Mouse (Mus musculus) gastrocnemius, adult 8-10 months (tissue): ENCODE measurements around the gene Nudt22. TPM values are rescaled to one million over a fixed set of nuclear protein-coding genes. Genes with fewer than 3 reads are reported as not detected.

Experiments
- DNase-seq, 2 experiments: peaks; one replicate each; pipeline ENCODE4 v3.0.0; 2022; ENCODE audit warnings: low spot score in 2 of 2
- total RNA-seq, 4 experiments: library from RNA; stranded (reverse); gene quantifications; 2 replicates each; pipeline ENCODE4 v1.2.4; 2022

Nudt22 gene
- total RNA-seq, 4 experiments from 2014 or later: 13.5 to 15.5 (median 15.0) TPM

DNA sequence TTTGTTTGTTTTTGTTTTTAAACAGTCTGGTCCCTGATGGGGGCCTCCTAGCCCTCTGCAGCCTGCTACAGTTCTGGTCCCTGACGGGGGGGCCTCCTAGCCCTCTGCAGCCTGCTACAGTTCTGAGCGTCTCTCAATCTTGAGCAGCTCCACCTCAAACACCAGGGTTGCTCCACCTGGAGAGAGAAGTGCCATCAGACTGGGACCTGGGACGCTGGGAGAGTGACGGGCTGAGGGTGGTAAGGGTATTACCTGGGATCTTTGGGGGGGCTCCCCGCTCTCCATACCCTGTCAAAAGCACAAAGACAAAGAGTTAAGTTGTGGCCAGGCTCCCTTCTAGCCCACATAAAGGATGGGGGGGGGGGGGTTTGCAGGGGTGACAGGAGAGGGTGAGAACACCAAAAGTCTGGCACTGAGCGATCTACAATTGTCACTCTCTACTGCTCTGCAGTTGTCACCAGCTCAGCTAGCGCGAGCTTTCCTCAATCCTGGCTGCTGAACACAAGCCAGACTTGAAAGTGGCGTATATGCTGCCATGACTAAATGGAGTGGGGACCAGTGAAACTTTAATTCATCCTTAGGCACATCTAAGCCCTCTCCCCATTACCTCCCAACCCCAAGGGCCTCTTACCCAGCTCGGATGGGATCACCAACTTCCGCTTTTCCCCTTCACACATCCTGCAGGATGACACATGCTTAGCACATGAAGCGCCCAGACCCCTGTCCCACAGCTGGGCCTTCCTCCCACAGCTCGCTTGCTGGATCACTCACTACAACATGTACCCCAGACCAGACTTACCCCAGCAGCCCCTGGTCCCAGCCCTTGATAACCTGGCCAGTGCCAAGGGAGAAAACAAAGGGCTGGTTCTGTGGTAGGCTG lies 17.9 kb downstream of the Nudt22 start:
- no peak for DNase-seq

DNA sequence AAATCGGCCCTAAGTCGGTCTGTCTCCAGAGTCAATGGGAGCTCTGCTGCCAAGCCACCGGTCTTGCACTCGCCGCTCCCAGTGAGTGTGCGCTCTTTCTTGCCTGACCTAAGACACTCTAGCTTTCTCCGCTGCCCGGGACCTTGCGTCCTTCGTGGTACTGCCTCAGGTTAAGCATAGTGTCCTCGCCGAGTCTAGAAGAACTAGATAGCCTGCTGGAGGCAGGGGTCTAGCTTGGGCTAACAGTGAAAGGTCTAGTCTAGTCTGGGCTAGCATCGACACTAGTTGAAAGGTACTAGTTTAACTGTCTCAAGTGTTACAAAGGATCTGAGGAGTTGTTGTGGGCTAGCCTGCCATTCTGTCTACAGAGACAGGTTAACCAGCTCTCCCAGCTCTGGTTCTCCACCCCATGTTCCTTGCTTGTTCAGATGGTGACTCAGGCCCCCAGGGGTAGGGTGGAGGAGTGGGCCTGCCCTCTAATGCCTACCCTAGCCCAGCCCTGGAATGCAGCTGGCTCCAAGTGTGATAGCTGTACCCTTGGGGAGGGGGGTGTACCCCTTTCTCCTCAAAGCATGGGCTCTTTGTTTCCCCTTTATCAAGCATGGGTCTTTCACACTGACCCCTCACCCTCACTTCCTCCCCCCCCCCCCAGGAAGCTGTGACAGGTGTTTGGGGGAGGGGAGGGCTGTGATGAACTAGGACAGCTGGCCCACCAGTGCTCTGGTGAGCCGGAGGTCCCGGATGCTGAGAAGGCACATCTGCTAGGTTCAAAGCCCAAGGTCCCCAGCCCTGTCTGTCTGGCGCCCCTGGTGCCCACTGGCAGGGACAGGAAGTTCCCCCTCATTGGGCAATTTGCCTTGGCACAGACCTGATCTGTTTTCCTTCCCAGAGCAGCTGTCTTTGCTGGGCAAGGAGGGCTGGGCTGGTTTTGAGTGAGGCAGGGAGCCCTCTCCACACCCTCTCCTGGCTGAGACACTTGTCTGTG lies 20.1 kb downstream of the Nudt22 start, which contains the start of gene Plcb3:
Gene Plcb3, minus strand, starts transcription at position 934 of the 985 bp plus-strand sequence.
- DNase-seq: peak; percentile 73 to 79

DNA sequence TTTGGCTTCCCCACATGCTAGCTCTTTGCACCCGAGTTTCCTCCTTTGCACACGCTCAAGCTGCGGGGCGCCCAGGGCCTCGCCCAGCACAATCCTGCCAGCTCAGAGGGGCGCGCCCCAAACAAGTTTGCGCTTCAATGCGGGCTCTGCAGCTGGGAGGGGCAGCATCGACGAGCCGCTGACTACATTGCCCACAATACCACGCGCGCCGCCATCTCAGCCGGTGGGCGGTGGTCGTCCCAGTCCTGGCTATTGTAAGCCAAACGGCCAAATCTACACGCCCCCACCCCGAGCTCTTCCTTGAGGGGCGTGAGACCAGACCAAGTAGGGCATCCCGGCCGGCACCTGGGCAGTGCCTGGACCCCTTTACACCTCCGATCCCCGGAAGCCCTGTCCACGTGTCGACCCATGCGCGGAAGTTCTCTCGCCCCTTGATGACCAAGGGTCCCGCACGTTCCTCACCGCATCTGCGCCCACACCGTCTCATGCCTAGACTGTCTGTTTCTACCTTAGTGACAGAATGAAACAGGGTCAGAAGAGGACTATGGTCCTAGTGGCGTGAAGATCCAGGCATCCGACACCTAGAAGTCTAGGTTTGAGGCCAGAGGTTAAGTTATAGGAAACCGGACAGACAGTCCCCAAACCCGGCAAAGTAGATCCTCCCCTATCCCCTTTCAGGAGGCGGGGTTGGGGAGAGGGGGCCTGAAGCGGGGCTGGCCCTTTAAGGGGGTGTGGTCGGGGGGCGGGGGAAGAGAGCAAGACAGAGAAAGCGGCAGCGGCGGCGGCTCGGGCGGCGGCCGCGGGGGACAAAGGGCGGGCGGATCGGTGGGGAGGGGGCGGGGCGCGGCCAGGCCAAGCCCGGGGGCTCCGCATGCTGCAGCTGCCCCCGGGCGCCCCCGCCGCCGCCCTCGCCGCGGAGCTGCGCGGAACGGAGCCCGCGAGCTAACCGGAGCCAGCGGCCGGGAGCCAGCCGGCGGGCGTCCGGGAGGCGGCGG lies 21.4 kb downstream of the Nudt22 start, which contains the start of gene Ppp1r14b:
Gene Ppp1r14b, plus strand, starts transcription at position 758 of the 995 bp plus-strand sequence.
- peak; percentile 64 to 70 for DNase-seq

DNA sequence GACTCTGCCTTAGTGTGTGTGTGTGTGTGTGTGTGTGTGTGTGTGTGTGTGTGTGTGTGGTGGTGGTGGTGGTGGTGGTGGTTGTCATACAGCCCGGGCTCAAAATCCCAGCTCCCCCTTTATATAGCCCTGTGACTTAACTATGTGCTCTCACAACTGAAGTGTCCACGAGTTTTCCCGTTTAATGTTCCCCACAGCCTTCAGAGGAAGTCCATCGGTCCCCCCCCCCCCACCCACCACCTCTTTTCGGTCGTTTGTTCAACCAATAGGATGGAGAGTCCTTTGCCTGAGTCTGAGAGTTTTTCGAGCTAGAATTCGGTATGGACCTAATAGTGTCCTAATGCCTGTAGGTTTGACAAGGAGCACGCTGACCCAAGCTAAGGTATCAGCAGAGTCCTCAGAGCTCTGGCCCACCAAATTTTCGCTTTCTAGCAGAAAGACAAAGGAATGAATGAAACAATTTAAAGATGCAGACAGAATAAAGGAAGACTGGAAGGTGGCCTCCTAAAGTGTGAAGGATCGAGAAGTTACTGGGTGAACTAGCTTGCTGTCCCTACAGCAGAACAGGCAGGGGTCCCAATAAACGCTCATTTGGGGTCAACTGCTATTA lies 22.2 kb downstream of the Nudt22 start:
- no peak for DNase-seq

DNA sequence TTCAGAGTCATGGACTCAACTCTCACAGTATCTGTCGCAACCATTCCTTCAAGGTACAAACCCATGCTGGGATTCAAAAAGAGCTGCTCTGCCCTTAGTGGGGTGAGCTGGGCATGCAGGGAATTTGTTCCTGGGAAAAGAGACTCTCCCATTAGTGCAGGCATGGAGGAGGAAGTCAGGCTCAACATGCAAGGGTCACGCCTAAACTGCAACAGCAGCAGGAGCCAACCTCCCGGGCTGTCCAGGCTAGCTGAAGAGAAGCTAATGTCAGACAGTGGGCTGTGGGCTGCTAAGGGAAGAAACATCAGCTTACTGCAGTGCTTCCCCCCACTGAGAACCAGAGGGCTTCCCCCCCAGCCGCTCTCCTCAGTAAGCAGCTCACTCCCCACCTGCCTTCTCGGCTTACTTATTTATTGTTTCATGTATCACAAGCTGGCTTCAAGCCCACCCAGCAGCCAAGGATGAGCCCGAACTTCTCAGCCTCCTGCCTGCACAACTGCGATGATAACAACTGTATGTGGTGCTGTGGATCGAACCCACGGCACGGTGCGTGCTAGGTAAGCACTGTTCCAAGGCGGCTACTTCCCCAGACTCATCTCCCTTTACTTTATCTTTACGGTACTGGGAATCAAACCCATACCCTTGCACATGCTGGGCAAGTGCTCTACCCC lies 23.5 kb downstream of the Nudt22 start:
- no peak for DNase-seq

DNA sequence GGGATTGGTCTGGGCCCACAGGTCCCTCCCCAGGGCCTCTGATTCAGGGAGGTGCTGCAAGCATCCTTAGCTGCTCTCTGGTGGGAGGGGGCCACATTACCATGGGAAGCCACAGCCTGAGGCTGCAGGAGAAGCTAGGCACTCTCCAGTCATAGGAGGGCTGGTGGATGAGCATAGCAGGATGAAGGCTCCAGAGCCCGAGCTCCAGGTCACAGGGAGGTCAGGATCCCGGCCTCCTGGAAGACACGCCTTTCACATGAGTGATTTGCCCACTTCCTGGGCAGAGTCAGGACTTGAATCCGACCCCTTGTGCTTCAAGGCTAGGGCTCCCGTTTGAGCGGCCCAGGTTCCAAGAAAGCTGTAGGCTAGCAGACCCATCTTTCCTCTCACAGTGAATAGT lies 24.3 kb downstream of the Nudt22 start:
- DNase-seq: no peak

- no peak for DNase-seq
Measured at GRCm38 (mm10) chr19:6970460-6971085, 25.3 kb downstream of the Nudt22 start.

GRCm38 (mm10) chr19:6969665-6970381 lies 26.1 kb downstream of the Nudt22 start:
- peak; percentile 59 to 67 for DNase-seq

DNA sequence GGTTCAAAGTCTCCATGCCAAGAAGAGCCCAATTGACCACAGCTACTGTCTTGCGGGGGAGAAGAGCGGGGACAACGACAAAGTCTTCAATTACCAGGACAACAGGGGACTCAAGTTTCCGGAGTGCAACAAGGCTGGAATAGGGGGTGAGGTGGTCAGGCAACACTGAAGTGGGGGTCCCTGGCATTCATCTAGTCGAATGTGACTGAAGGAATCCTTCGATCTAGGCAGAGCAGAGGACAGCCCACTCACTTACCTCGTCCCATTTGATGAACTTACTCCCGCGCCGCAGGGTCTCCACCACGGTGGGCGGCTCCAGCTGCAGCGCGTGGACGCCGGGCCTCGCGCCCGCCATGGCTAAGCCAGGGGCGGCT lies 26.6 kb downstream of the Nudt22 start:
- DNase-seq: no peak

GRCm38 (mm10) chr19:6968491-6969271 lies 27.2 kb downstream of the Nudt22 start:
- no peak for DNase-seq

DNA sequence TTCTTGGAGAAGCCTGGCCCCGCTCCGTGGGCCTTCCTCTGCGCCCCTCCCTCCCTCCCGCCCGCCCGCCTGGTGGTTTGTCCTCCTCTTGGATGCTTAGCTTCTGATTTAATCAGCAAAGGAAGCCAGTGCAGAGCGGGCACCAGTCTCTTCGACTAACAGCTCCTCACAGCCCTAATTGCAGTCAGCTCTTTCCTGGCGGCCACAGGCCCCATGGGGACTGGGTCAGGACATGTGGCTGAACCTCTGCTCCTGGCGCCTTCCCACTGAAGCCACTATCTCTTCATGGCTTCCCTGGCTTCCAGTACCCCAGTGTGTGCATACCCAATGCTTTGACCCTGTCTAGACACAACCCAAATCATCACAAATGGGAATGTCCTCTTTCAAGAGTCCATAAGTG lies 39.5 kb downstream of the Nudt22 start:
- no peak for DNase-seq

GRCm38 (mm10) chr19:6955424-6955823 lies 40.5 kb downstream of the Nudt22 start:
- no peak for DNase-seq

DNA sequence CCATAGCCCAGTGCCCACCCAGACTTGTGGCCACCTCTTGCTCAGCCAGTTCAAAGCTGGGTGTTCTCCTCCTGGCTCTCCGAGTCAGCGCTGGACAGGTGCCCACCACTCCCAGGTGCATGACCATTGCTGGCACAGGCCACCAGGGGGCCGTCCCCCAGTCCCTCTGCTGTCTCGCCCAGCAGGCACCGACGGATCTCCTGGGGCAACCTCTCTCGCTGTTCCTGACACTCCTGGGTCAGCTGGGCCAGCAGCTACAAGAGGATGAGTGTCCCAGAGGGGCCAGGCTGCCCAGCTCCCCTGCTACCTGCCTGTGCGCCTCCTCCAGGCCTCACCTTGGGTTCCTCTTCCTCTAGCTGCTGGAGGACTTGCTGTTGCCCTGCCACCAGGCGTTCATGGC lies 41.9 kb downstream of the Nudt22 start:
- DNase-seq: no peak

GRCm38 (mm10) chr19:6952712-6953037 lies 43.2 kb downstream of the Nudt22 start:
- DNase-seq: no peak

DNA sequence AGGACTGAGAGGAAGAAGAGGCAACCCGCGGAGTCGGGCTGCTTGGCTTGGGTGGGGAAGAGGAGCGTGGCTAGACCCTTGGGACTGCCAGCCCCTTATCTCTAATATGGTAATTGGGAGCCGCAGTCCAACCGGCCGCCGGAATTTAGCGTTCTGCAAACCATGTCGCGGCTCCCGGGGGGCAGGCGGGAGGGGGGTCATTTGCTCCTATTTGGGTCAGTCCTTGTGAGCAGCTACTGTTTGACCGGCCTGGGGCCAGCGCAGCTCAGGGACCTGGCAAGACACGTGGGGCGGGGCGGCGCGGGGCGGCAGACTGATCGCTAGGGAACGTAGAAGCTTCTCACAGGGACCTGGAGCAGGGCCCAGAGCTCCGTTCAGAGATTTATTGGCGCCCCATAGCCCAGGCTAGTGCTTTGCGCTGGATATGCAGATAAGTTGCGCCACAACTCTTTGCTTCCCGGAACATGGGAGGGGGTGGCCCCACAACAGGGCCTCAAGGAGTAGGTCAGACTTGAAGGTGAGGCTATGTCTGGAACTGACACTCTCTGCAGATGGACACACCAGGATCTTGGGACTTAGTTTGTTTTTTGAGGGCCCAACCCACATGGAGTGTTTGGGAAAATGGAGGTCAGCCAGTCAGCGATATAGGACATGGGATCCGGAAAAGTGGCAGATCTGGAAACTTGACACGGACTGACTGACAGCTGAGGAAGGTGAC lies 43.8 kb downstream of the Nudt22 start:
- DNase-seq: peak; percentile 86 to 88

- peak; percentile 92 to 93 for DNase-seq
Measured at GRCm38 (mm10) chr19:6951381-6951968, 44.4 kb downstream of the Nudt22 start.
